Mouse (Mus musculus) embryonic facial prominence, embryonic 12.5 days (tissue): Measurements from ENCODE around the gene Camk2g. TPM values are rescaled to one million over a fixed set of nuclear protein-coding genes. Genes with fewer than 3 reads are reported as not detected.

ENCODE experiments used
- ATAC-seq: fragments of 200-750 bp; cut with Nextera tagmentation; 2 replicates; pipeline ENCODE4 v1.8.0; 2017; ENCODE audit not compliant: insufficient number of reproducible peaks, insufficient read depth, low FRiP score, low TSS enrichment
- H3K27ac ChIP-seq: fragments of 300-500 bp; sonication (generic); 2 replicates; pipeline ENCODE4 v1.5.1; 2016; ENCODE audit warnings: mild to moderate bottlenecking
- H3K27me3 ChIP-seq: fragments of 300-500 bp; sonication (generic); 2 replicates; pipeline ENCODE4 v1.6.1; 2016; ENCODE audit warnings: mild to moderate bottlenecking, moderate library complexity
- H3K36me3 ChIP-seq: fragments of 300-500 bp; sonication (generic); 2 replicates; pipeline ENCODE4 v1.6.1; 2016; ENCODE audit warnings: mild to moderate bottlenecking
- H3K4me1 ChIP-seq: fragments of 300-500 bp; sonication (generic); 2 replicates; pipeline ENCODE4 v1.6.1; 2016
- H3K4me2 ChIP-seq: fragments of 300-500 bp; sonication (generic); replicated peaks from 2 replicates; pipeline ENCODE4 v1.6.1; 2016; ENCODE audit warnings: mild to moderate bottlenecking, moderate library complexity
- H3K4me3 ChIP-seq: fragments of 300-500 bp; sonication (generic); 2 replicates; pipeline ENCODE4 v1.5.1; 2016; ENCODE audit warnings: mild to moderate bottlenecking
- H3K9ac ChIP-seq: fragments of 300-500 bp; sonication (generic); 2 replicates; pipeline ENCODE4 v1.6.1; 2016; ENCODE audit warnings: mild to moderate bottlenecking, moderate library complexity
- H3K9me3 ChIP-seq: fragments of 300-500 bp; sonication (generic); 2 replicates; pipeline ENCODE4 v1.6.1; 2016; ENCODE audit warnings: mild to moderate bottlenecking, moderate library complexity
- WGBS: fragments of 180-500 bp; shearing (Covaris S2); methylation state at CpG from one replicate; pipeline ENCODE4 v1.1.7; 2016; 5-methylcytosine and 5-hydroxymethylcytosine counted together
- polyA plus RNA-seq: library from polyadenylated mRNA; unstranded; fragments of >200 nt; fragmentation: Nextera tagmentation; extraction: Ambion mirVana; gene quantifications from 2 replicates; pipeline ENCODE4 v1.2.1, GENCODE M21; 2016

Camk2g gene
- polyA plus RNA-seq, 1 experiment from 2014 or later: 68.7 TPM

- 70% methylated on average over 12 of the region's 12 CpGs for WGBS
- Histone ChIP-seq H3K9me3 (no peaks in the 10 kb centered on the region), H3K36me3 (no peaks in the 10 kb centered on the region), H3K9ac (no peak overlapping the region), H3K4me1 (no peaks in the 10 kb centered on the region), H3K27me3 (no peaks in the 10 kb centered on the region), H3K4me2 (no peak overlapping the region), H3K27ac (no peak overlapping the region; the same call in 1 of the 2 replicates), H3K4me3 (no peak overlapping the region)
- ATAC-seq: no peak
These were observed 35.9 kb upstream of the Camk2g start for GRCm38 (mm10) chr14:20829523-20830366.

- no peak for ATAC-seq
- no peak overlapping the region for H3K4me3 ChIP-seq
- no peak overlapping the region for H3K9ac ChIP-seq
- no peak overlapping the region for H3K27ac ChIP-seq
- no peaks in the 10 kb centered on the region for H3K9me3 ChIP-seq
- H3K4me1 ChIP-seq: no peaks in the 10 kb centered on the region
- H3K4me2 ChIP-seq: no peak overlapping the region
- 79% methylated on average over 3 of the region's 3 CpGs for WGBS
- no peaks in the 10 kb centered on the region for H3K27me3 ChIP-seq
- H3K36me3 ChIP-seq: no peaks in the 10 kb centered on the region
These were observed 34.6 kb upstream of the Camk2g start for GRCm38 (mm10) chr14:20828524-20828923.

- no peak overlapping the region for H3K9ac ChIP-seq
- no peak overlapping the region for H3K4me2 ChIP-seq
- H3K4me1 ChIP-seq: no peaks in the 10 kb centered on the region
- no peaks in the 10 kb centered on the region for H3K27me3 ChIP-seq
- no peak overlapping the region for H3K4me3 ChIP-seq
- no peak overlapping the region for H3K27ac ChIP-seq
- 83% methylated on average over 5 of the region's 5 CpGs for WGBS
- no peaks in the 10 kb centered on the region for H3K36me3 ChIP-seq
- no peaks in the 10 kb centered on the region for H3K9me3 ChIP-seq
- ATAC-seq: no peak
These were observed 33.6 kb upstream of the Camk2g start for GRCm38 (mm10) chr14:20827491-20827890.

GRCm38 (mm10) chr14:20827061-20827460 is 33.2 kb upstream of the Camk2g start:
- H3K4me3 ChIP-seq: no peak overlapping the region

GRCm38 (mm10) chr14:20825516-20825915 is 31.6 kb upstream of the Camk2g start:
- Histone ChIP-seq H3K4me1 (no peaks in the 10 kb centered on the region), H3K36me3 (no peaks in the 10 kb centered on the region), H3K27me3 (no peaks in the 10 kb centered on the region), H3K4me2 (no peak overlapping the region), H3K9me3 (no peaks in the 10 kb centered on the region), H3K4me3 (no peak overlapping the region), H3K9ac (no peak overlapping the region), H3K27ac (no peak overlapping the region)
- no peak for ATAC-seq
- WGBS: 94% methylated on average over 2 of the region's 2 CpGs

More at GRCm38 (mm10) chr14:20827061-20827460, 33.2 kb upstream of the Camk2g start:
- no peaks in the 10 kb centered on the region for H3K27me3 ChIP-seq
- no peak overlapping the region for H3K9ac ChIP-seq
- H3K27ac ChIP-seq: no peak overlapping the region
- ATAC-seq: no peak
- H3K4me2 ChIP-seq: no peak overlapping the region
- no peaks in the 10 kb centered on the region for H3K9me3 ChIP-seq
- H3K36me3 ChIP-seq: no peaks in the 10 kb centered on the region
- 78% methylated on average over 8 of the region's 8 CpGs for whole genome bisulfite sequencing
- H3K4me1 ChIP-seq: no peaks in the 10 kb centered on the region

GRCm38 (mm10) chr14:20824517-20824916 is 30.6 kb upstream of the Camk2g start:
- ATAC-seq: no peak
- H3K27ac ChIP-seq: no peak overlapping the region

GRCm38 (mm10) chr14:20815448-20815847 is 21.6 kb upstream of the Camk2g start:
- WGBS: 83% methylated on average over 3 of the region's 3 CpGs
- Histone ChIP-seq H3K36me3 (no peaks in the 10 kb centered on the region), H3K4me1 (no peaks in the 10 kb centered on the region), H3K27ac (no peak overlapping the region), H3K9ac (no peak overlapping the region), H3K4me3 (no peak overlapping the region), H3K4me2 (no peak overlapping the region), H3K9me3 (no peaks in the 10 kb centered on the region), H3K27me3 (no peaks in the 10 kb centered on the region)
- no peak for ATAC-seq

More at GRCm38 (mm10) chr14:20824517-20824916, 30.6 kb upstream of the Camk2g start:
- no peaks in the 10 kb centered on the region for H3K36me3 ChIP-seq
- WGBS: 57% methylated on average over 1 of the region's 1 CpGs
- no peaks in the 10 kb centered on the region for H3K27me3 ChIP-seq
- no peak overlapping the region for H3K4me2 ChIP-seq
- H3K4me1 ChIP-seq: no peaks in the 10 kb centered on the region
- no peak overlapping the region for H3K9ac ChIP-seq
- H3K4me3 ChIP-seq: no peak overlapping the region
- no peaks in the 10 kb centered on the region for H3K9me3 ChIP-seq

- Histone ChIP-seq H3K27me3 (no peaks in the 10 kb centered on the region), H3K4me3 (no peak overlapping the region), H3K4me1 (no peaks in the 10 kb centered on the region), H3K27ac (no peak overlapping the region), H3K4me2 (no peak overlapping the region), H3K36me3 (no peaks in the 10 kb centered on the region), H3K9ac (no peak overlapping the region), H3K9me3 (no peaks in the 10 kb centered on the region)
- 74% methylated on average over 7 of the region's 7 CpGs for WGBS
- ATAC-seq: no peak
These were observed 18.0 kb upstream of the Camk2g start for GRCm38 (mm10) chr14:20811779-20812406.

- H3K27me3 ChIP-seq: no peaks in the 10 kb centered on the region
- H3K9me3 ChIP-seq: no peaks in the 10 kb centered on the region
- no peak overlapping the region for H3K4me3 ChIP-seq
- no peak overlapping the region for H3K9ac ChIP-seq
- H3K4me2 ChIP-seq: no peak overlapping the region
- H3K27ac ChIP-seq: no peak overlapping the region
- H3K36me3 ChIP-seq: no peaks in the 10 kb centered on the region
- WGBS: 89% methylated on average over 8 of the region's 8 CpGs
- no peak for ATAC-seq
- no peaks in the 10 kb centered on the region for H3K4me1 ChIP-seq
These were observed 17.3 kb upstream of the Camk2g start for GRCm38 (mm10) chr14:20811236-20811635.

GRCm38 (mm10) chr14:20809820-20810219 is 15.9 kb upstream of the Camk2g start:
- H3K9me3 ChIP-seq: no peaks in the 10 kb centered on the region
- H3K4me1 ChIP-seq: no peaks in the 10 kb centered on the region
- no peak overlapping the region for H3K4me2 ChIP-seq
- H3K36me3 ChIP-seq: no peaks in the 10 kb centered on the region
- H3K4me3 ChIP-seq: no peak overlapping the region
- H3K27ac ChIP-seq: no peak overlapping the region
- H3K27me3 ChIP-seq: no peaks in the 10 kb centered on the region
- no peak for ATAC-seq
- no peak overlapping the region for H3K9ac ChIP-seq

GRCm38 (mm10) chr14:20809349-20809748 is 15.5 kb upstream of the Camk2g start:
- H3K9me3 ChIP-seq: no peaks in the 10 kb centered on the region
- H3K9ac ChIP-seq: no peak overlapping the region
- H3K4me2 ChIP-seq: no peak overlapping the region
- no peak for ATAC-seq
- no peak overlapping the region for H3K4me3 ChIP-seq
- no peaks in the 10 kb centered on the region for H3K4me1 ChIP-seq
- H3K27ac ChIP-seq: no peak overlapping the region
- no peaks in the 10 kb centered on the region for H3K27me3 ChIP-seq
- no peaks in the 10 kb centered on the region for H3K36me3 ChIP-seq
- 79% methylated on average over 4 of the region's 4 CpGs for WGBS
